Mouse (Mus musculus) erythroblast, embryonic 14.5 days (primary cell): ENCODE data around the gene Klf17. TPM values are rescaled to one million over a fixed set of nuclear protein-coding genes. Genes with fewer than 3 reads are reported as not detected.

Experiments used
- H3K27me3 ChIP-seq: 2 replicates; pipeline ENCODE4 v1.6.1; 2012; ENCODE audit warnings: inconsistent platforms; ENCODE audit not compliant: control insufficient read depth
- H3K36me3 ChIP-seq: 2 replicates; pipeline ENCODE4 v1.6.1; 2012; ENCODE audit warnings: mild to moderate bottlenecking, inconsistent platforms; ENCODE audit not compliant: control insufficient read depth
- H3K4me1 ChIP-seq: 2 replicates; pipeline ENCODE4 v1.6.1; 2012; ENCODE audit warnings: inconsistent platforms; ENCODE audit not compliant: control insufficient read depth
- H3K4me3 ChIP-seq: replicated peaks from 2 replicates; pipeline ENCODE3; 2012; ENCODE audit warnings: moderate library complexity, mild to moderate bottlenecking, inconsistent platforms
- H3K9me3 ChIP-seq: 2 replicates; pipeline ENCODE4 v1.6.1; 2012; ENCODE audit warnings: low read length, inconsistent platforms, mixed read lengths; ENCODE audit not compliant: control insufficient read depth
- GATA1 ChIP-seq: IDR thresholded peaks from 2 replicates; pipeline ENCODE4 v1.6.1; 2012; ENCODE audit warnings: low read length, inconsistent platforms, mixed read lengths
- TAL1 ChIP-seq: IDR thresholded peaks from 3 replicates; pipeline ENCODE4 v1.6.1; 2012; ENCODE audit warnings: low read length, inconsistent platforms, mixed read lengths
- polyA plus RNA-seq: library from polyadenylated mRNA; stranded (reverse); fragments of >175 nt; gene quantifications from 2 replicates; pipeline ENCODE4 v1.2.3, GENCODE M21; 2012

Klf17 gene
- not detected in 2 replicates for polyA plus RNA-seq

DNA sequence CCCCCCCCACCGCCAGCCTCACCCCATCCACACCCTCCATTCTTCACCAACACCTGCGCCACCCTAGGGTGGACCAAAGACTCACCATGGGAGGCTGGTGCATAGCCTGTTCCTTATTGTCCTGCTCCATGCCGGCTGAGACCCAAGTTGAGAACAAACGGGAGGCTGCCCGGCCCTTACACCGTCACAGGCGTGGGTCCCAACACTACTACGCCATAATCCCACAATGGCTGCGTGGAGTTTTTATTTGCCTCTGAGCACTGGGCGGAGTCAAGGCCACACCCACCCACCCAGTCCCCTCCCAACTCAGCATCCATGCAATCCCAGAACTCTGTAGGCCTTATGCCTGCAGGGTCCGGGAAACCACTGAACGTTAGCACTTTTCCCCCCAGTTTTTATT is at the start of gene Klf17:
Gene Klf17 (minus strand): TSS at position 233 of the 400 bp plus-strand sequence.
- no peak for TF ChIP-seq GATA1
- TF ChIP-seq TAL1, result no peak
- no peaks in the 10 kb centered on the region for H3K27me3 ChIP-seq

GRCm38 (mm10) chr4:117814333-117814732 is 48.9 kb upstream of the Klf17 start:
- Histone ChIP-seq H3K27me3 (peaks cover 21% of the 10 kb centered on the region), H3K9me3 (peaks cover 16% of the 10 kb centered on the region), H3K36me3 (no peaks in the 10 kb centered on the region), H3K4me3 (no peak overlapping the region), H3K4me1 (peaks cover 16% of the 10 kb centered on the region)
- TF ChIP-seq GATA1, result no peak
- TF ChIP-seq TAL1, result no peak

More for the DNA sequence above, at the start of gene Klf17:
- Histone ChIP-seq H3K9me3 (no peaks in the 10 kb centered on the region), H3K4me1 (peaks cover 1% of the 10 kb centered on the region; the same call in 1 of the 2 replicates), H3K4me3 (no peak within 1 kb of the TSS), H3K36me3 (no peaks in the 10 kb centered on the region)

DNA sequence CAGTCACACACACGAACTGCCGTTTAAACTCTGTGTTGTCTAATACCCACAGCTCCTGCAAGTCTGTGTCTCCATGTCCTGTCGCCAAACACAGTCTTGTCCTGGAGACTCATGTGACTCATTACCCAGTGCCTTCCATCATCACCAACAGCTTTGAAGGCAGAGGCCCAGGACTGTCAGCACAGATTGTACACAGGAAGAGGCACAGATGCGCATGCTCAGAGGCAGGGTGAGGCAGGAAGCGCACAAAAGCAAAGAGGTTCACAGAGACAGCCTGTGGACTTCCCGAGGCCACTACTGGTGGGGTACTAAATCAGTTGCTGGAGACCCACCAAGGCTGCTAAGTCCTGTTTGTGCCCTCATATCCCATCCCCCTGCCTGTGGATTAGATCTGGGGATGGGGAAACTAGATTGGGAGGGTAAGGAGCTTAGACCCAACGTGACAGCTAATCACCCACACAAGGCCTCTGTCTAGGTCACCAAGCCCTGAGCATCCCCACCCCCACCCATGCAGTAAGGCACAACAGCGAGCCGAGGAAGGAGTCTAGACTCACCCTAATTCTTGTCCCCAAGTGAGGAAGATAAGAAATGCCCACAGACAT is 48.2 kb upstream of the Klf17 start:
- Histone ChIP-seq H3K4me1 (peaks cover 16% of the 10 kb centered on the region), H3K4me3 (no peak overlapping the region), H3K27me3 (peaks cover 21% of the 10 kb centered on the region), H3K9me3 (peaks cover 16% of the 10 kb centered on the region), H3K36me3 (no peaks in the 10 kb centered on the region)
- no peak for TF ChIP-seq TAL1
- TF ChIP-seq GATA1, result no peak

- Histone ChIP-seq H3K36me3 (no peaks in the 10 kb centered on the region), H3K27me3 (peaks cover 23% of the 10 kb centered on the region), H3K4me3 (no peak overlapping the region), H3K9me3 (peaks cover 10% of the 10 kb centered on the region), H3K4me1 (peaks cover 32% of the 10 kb centered on the region)
- no peak for TF ChIP-seq GATA1
- no peak for TF ChIP-seq TAL1
Measured at GRCm38 (mm10) chr4:117810933-117811332, 45.5 kb upstream of the Klf17 start.

- Histone ChIP-seq H3K9me3 (no peaks in the 10 kb centered on the region), H3K4me3 (no peak overlapping the region), H3K36me3 (no peaks in the 10 kb centered on the region), H3K4me1 (peaks cover 25% of the 10 kb centered on the region), H3K27me3 (peaks cover 12% of the 10 kb centered on the region)
- TF ChIP-seq GATA1, result no peak
- TF ChIP-seq TAL1, result no peak
Measured at GRCm38 (mm10) chr4:117806992-117807391, 41.5 kb upstream of the Klf17 start.

DNA sequence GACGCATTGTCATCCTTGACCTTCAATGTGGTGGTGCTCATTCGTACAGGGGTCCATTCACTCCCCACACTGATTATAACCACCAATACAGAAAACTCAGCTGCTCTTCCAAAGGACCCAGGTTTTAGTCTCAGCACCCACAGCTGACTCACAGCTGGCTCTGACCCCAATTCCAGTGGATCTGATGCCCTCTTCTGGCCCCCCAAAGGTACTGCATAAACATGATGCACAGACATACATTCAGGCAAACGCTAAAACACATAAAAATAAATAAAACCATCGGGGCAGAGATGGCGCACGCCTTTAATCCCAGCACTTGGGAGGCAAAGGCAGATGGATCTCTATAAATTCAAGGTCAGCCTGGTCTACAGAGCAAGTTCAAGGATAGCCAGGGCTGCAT is 34.5 kb upstream of the Klf17 start:
- Histone ChIP-seq H3K27me3 (peaks cover 3% of the 10 kb centered on the region), H3K9me3 (no peaks in the 10 kb centered on the region), H3K4me3 (no peak overlapping the region), H3K4me1 (no peaks in the 10 kb centered on the region), H3K36me3 (no peaks in the 10 kb centered on the region)
- no peak for TF ChIP-seq GATA1
- no peak for TF ChIP-seq TAL1

DNA sequence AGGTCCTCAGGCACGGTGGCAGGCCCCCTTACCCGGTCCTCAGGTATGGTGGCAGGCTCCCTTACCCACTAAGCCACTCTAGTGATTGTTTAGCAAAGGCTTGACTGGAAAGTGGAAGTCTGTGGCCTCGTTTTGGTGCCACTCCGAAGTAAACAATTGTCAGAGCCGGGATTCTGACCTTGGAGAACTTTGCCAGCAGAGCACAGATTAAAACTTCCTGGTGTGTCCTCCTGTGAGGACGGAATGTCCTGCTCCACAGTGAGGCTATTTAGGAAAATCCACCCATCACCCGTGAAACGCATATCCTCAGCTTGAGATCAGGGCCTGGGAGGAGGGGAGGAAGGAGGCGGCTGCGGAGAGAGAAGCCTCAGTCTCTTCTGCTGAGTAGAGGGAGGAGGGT is 22.9 kb upstream of the Klf17 start:
- TF ChIP-seq TAL1 (no peak), GATA1 (no peak)
- no peaks in the 10 kb centered on the region for H3K27me3 ChIP-seq
- H3K4me1 ChIP-seq, result peaks cover 8% of the 10 kb centered on the region

GRCm38 (mm10) chr4:117786963-117787362 is 21.5 kb upstream of the Klf17 start:
- H3K4me3 ChIP-seq, result peak overlapping the region; percentile 41
- H3K36me3 ChIP-seq, result no peaks in the 10 kb centered on the region
- H3K4me1 ChIP-seq, result peaks cover 8% of the 10 kb centered on the region
- no peaks in the 10 kb centered on the region for H3K27me3 ChIP-seq
- TF ChIP-seq GATA1 (no peak), TAL1 (no peak)
- peaks cover 2% of the 10 kb centered on the region; the same call in 1 of the 2 replicates for H3K9me3 ChIP-seq

More for the DNA sequence above, 22.9 kb upstream of the Klf17 start:
- no peaks in the 10 kb centered on the region for H3K36me3 ChIP-seq
- H3K9me3 ChIP-seq, result peaks cover 2% of the 10 kb centered on the region; the same call in 1 of the 2 replicates
- H3K4me3 ChIP-seq, result no peak overlapping the region

DNA sequence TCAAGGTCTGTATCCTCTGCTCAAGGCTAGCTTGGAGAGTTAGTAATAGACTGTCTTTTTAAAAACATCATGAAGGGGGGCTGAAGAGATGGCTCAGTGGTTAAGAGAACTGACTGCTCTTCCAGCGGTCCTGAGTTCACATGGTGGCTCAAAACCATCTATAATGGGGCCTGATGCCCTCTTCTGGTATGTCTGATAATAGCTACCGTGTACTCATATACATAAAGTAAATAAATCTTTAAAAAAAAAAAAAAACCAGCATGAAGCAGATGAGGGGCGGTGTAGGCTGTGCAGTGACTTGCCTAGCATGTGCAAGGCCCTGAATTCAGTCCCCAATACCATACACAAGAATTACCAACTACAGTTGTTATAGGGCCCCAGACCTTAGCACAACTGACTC is 17.5 kb upstream of the Klf17 start:
- Histone ChIP-seq H3K4me3 (no peak overlapping the region), H3K9me3 (peaks cover 2% of the 10 kb centered on the region; the same call in 1 of the 2 replicates), H3K27me3 (no peaks in the 10 kb centered on the region), H3K4me1 (peaks cover 7% of the 10 kb centered on the region), H3K36me3 (no peaks in the 10 kb centered on the region)
- TF ChIP-seq TAL1 (no peak), GATA1 (no peak)

DNA sequence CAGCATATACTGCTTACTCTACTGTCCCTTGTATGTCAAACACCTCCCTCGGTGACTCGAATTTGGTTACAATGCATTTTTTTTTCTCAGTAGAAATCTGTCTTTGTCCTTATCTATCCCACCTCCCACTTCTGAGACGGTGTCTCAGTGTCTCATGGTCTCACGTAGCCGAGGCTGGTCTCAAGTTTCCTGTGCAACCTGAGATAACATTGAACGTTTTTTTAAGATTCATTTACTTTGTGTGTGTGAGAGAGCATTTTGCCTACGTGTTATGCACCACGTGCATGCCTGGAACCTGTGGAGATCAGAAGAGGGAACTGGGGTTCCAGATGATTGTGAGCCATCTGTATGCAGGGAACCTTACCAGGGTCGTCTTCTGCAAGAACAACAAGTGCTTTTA is 7.5 kb upstream of the Klf17 start:
- H3K9me3 ChIP-seq, result no peaks in the 10 kb centered on the region
- TF ChIP-seq GATA1, result no peak
- TF ChIP-seq TAL1, result no peak
- no peak overlapping the region for H3K4me3 ChIP-seq
- H3K36me3 ChIP-seq, result no peaks in the 10 kb centered on the region
- H3K4me1 ChIP-seq, result no peaks in the 10 kb centered on the region
- no peaks in the 10 kb centered on the region for H3K27me3 ChIP-seq
